Mouse (Mus musculus) layer of hippocampus, adult 2 months (tissue): ENCODE measurements at regions not wholly inside any gene's neighbourhood (a gene's known extent, or its start where the extent isn't known, plus 50 kb on each side); places are given as distances from the start of the nearest gene placed in this dataset.
"Not testable (repeated sequence)": the region's sequence is repeated elsewhere in the genome, so short reads cannot be mapped to it uniquely, and the experiment has no call there.

Source experiments
- DNase-seq, 2 experiments: peaks; one replicate each; pipeline ENCODE4 v3.0.0; 2022; ENCODE audit warnings: low spot score in 2 of 2
- H3K27ac ChIP-seq: fragments of 200-600 bp; 2 replicates; pipeline ENCODE4 v1.8.1; 2022
- H3K4me3 ChIP-seq: fragments of 200-600 bp; 2 replicates; pipeline ENCODE4 v1.8.1; 2022; ENCODE audit warnings: mild to moderate bottlenecking
- CTCF ChIP-seq: fragments of 200-600 bp; conservative IDR thresholded peaks from 2 replicates; pipeline ENCODE4 v1.8.1; 2022; ENCODE audit warnings: antibody characterized with exemption, mild to moderate bottlenecking, moderate library complexity

DNA sequence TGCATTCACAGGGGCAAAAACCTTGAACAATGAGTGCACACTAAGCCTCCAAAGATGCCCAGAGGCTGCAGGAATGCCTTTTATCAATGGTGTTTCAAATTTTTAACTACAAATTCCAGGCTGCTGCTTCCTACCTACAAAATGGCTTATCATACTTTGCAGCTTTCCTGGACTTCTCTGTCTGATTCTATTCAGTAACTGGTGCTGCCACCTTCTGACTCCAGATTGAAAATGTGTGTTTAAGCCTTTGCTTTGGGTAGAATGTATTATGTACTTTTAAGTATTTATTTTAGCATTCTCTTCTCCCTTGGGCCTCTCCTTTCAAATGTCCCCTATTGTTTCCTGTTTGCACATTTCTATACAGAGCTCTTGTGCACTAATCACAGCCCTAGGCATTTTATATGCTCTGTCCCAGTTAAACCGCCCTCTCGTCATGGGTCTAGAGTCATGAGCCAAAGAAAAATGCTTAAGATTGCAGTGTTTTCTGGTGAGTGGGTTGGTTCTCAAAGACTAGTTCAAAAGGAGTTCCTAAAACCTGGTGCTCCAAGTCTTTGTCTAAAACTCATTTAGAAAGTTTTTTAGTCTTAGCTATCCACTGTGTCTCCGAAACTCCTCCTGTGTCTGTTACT lies 472.3 kb upstream of the Dpp10 start:
- Histone ChIP-seq H3K4me3 (no peak overlapping the region), H3K27ac (no peak overlapping the region)
- TF ChIP-seq CTCF: peak; percentile 78
- DNase-seq: peak; percentile 4 to 36

DNA sequence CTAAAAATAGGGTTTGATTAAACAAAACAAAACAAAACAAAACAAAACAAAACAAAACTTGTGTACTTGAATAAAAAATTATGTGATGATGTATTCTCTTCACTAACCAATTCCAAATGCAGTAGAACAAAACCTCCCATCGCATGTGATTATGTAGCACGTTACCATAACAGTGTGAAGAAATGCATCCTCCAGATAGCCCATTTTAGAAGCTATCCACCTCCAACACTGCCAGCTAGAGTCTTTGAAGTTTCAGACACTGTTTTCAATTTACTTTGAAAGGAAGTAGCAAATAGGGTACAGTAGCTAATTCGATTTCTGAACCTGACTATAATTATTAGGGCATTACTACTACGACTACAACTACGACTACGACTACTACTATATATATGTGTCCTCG lies 465.1 kb upstream of the Dpp10 start:
- no peak for DNase-seq
- no peak overlapping the region for H3K4me3 ChIP-seq
- no peak overlapping the region for H3K27ac ChIP-seq
- no peak for TF ChIP-seq CTCF

DNA sequence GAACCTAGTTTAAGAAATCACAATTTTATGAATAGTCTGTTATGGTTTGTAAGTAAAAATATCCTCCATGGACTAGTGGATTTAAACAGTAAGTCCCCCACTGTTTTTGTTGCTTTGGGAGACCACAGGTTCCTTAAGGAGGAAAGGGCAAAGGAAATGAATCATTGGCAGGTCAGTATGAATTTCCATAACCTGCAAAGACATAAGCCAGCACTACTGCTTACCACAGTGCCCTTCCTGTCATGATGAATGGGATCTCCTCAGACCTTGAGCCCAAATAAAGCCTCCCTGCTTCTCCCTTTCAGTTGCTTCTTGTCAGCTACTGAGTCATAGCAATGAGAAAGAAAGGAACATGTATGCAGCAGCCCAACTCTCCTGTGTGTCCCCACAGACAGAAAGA lies 443.1 kb upstream of the Dpp10 start:
- no peak overlapping the region for H3K27ac ChIP-seq
- DNase-seq: no peak
- TF ChIP-seq CTCF: no peak
- no peak overlapping the region for H3K4me3 ChIP-seq

DNA sequence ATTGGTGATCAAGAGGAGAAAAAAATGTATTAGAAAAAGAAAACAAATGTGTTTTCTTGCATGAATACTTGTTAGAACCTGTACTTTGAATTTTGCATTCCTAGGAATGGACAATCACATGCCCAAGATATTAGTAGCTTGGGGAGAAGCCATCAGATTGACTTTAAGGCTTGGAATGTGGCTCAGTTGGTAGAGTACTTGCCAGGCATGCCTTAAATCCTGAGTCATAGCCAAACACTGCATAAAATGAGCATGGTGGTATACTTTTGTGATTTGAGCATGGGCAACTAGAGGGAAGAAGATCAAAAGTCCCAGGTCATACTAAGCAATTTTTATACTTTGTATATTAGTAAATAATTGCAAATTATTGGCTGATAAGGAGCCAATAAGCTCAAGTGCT lies 442.6 kb upstream of the Dpp10 start:
- H3K4me3 ChIP-seq: no peak overlapping the region
- no peak overlapping the region for H3K27ac ChIP-seq
- DNase-seq: no peak
- TF ChIP-seq CTCF: no peak

DNA sequence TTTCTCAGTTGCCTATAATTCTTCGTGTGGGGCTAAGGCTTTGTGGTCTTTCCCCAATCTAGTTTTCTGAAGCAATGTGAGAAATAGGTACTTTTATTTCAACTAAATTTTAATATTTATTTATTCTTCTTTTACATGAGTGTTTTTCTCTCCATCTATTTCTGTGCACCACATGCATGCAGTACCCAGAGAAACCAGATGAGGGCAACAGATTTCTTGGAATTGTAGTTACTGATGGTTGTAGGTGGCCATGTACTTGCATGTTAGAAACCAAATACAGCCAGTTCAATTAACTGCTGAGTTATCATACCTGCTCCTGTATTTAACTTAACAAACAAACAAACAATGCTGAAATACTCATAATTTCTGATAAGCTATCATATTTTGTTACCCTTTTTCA lies 404.8 kb upstream of the Dpp10 start:
- DNase-seq: peak in 1 of 2 experiments; percentile 19
- H3K27ac ChIP-seq: no peak overlapping the region
- TF ChIP-seq CTCF: peak; percentile 81
- H3K4me3 ChIP-seq: no peak overlapping the region

DNA sequence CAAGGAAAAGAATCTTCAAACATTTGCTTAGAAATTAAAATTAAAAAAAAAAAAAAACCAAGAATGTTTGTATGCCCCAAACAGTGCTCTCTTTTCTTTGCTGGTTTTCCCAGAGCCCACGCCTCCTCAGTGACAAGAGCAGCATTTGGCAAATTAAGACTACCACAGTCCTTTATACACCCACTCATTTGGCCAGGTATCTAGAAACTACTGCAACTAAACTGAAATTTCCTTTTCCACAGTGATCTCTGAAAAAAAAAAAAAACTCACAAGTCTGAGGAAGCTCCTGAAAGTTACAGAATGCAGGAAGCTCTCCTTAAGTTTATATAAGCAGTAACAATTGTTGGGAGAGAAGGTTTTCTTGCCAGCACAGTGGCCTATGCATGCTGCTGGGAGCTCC lies 394.2 kb upstream of the Dpp10 start:
- no peak for DNase-seq
- no peak overlapping the region for H3K4me3 ChIP-seq
- TF ChIP-seq CTCF: no peak
- H3K27ac ChIP-seq: no peak overlapping the region

DNA sequence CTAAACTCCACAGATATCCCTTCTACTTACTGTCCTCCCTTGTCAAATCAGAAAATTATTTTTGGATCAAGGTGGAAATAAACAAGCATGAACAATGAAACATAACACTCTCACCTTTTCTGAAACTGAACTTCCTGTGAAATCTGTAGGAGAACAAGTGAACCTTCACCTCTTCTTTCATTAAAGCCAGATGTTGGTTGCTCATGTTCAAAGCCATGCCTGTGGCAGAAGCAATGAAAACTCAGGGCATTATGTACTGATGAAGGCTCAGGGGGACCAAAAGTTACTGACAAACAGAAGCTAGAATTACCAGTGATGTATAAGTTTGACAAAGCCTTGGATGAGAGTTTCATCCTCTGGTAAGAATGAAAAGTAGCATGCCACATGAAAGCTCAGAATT lies 390.5 kb upstream of the Dpp10 start:
- H3K4me3 ChIP-seq: no peak overlapping the region
- TF ChIP-seq CTCF: no peak
- DNase-seq: no peak
- H3K27ac ChIP-seq: no peak overlapping the region

DNA sequence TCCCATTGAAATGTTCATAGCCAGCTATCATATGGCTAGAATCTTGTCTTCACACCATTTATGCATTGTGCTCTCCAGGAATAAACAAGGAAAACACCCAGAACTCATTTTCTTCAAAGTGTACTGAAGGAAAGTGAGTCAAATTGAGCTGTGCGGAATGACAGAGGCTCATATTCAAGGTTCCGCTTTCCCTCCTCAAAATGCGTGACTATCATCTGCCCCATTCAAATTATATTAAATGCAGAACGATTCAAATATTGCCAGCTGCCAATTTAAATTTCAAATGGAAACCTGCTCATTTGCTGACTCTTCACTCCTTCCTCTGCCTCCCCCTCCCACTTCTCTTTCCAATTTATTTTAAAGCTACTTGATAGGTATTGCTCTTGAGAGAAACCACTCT lies 384.2 kb upstream of the Dpp10 start:
- no peak for DNase-seq
- TF ChIP-seq CTCF: no peak
- no peak overlapping the region for H3K27ac ChIP-seq
- no peak overlapping the region for H3K4me3 ChIP-seq

DNA sequence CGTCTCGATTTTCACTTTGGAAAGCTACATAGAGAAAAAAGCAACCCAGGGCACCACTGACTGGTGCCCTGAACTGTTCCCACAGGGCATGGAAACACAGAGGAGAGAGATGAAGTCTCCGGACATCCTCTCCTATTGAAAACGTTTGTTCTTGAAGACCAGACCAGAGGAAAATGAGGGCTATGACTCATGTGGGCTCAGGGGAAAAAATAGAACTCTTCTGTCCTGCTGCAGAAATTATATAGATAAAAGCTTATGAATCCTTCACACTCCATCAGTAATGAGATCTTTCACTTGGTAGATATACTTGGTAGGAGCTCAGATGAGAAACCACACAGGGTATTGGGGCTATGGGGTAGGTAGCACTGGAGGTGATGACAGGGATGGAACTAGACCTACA lies 371.4 kb upstream of the Dpp10 start:
- no peak for TF ChIP-seq CTCF
- no peak for DNase-seq
- no peak overlapping the region for H3K4me3 ChIP-seq
- H3K27ac ChIP-seq: no peak overlapping the region

DNA sequence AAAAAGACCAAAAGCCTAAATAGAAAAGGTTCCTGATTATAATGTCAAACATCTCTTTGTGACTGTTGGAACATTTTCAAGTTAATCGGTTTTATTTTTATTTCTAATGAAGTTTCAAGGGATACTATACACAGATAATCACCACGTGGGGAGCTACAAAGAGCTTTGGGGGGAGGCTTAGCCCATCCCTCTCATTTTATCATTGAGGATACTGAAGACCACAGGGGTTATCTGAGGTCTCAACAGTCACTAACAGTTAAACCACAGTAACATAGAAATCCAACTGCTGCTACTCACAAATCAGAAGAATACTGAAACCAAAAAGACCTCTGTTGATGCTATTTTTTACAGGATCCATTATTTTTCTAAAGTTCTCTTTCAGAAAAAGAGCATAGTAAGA lies 364.9 kb upstream of the Dpp10 start:
- no peak for DNase-seq
- H3K27ac ChIP-seq: no peak overlapping the region
- TF ChIP-seq CTCF: no peak
- no peak overlapping the region for H3K4me3 ChIP-seq

DNA sequence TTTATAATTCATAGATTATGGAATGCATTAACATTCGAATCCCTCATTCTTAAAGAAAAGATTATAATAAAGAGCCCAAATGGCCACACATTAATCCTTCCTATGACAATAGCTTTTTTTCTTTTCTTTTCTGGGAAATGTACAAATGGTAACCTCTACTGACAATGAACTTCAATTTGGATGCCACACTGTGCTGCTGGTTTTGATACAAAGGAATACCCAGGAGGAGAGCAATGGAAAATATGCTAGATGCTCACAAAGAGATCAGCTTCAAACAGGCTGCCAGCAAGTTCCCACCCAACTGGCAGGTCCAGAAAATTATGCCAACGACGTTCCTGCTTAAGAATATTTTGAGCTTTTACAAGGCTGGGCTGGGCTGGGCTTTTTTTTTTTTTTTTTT lies 364.4 kb upstream of the Dpp10 start:
- H3K27ac ChIP-seq: no peak overlapping the region
- DNase-seq: no peak
- H3K4me3 ChIP-seq: no peak overlapping the region
- TF ChIP-seq CTCF: no peak

DNA sequence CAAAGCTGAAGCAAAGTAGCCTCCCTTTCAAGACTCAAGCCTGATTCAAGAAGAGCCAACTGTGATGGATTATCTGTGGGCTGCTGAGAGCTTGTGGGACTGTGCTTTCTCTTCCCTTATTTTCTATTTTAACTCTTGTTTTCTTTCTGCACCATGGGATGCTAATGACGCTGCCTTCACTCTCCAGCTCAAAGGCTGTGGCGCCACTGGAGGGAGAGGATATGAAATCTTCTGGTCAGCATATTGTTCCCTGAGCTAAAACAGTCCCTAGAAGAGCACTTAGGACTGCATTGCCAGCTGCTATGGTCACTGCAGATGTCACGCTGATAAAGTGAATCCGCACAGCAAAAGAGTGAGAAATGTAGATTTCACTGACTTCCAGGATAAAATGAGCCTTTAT lies 324.2 kb upstream of the Dpp10 start:
- no peak for DNase-seq
- Histone ChIP-seq H3K27ac (no peak overlapping the region), H3K4me3 (no peak overlapping the region)
- no peak for TF ChIP-seq CTCF

DNA sequence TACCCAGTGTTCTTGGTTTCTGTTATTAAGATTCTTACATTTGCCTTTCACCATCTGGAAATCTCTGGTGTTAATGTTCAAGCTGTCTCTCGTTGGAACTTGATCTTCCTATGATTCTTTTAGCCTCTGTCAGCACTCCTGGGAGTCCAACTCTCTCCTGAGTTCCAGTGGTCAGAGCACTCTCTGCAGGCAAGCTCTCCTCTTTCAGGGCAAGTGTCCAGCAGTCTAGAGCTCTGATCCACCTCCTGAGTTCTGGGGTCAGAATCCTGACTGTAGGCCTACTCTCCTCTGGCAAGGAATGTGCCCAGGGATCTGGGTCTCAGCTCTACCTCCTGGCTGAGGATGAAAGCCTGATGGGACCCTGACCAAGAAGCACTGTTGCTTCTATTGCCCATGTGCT lies 303.1 kb upstream of the Dpp10 start:
- H3K27ac ChIP-seq, H3K4me3 ChIP-seq, DNase-seq: not testable (repeated sequence)

DNA sequence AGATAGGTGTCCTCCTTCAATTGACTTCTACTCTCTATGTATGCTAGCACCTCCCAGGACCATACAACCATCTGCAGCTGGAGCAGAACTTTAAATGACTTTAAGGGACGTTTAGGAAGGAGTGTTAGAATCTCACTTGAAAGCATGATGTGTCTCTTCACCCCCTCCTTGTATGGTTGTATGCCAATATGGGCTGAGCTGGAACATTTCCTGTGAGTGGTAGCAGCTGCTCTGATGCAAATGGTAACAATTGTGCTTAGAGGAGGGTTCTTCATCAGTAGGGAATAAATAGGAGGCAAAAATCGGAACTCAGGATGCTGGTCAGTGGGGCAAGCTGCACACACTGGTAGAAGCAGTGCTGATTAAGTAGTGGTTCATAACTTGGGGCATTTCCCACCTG lies 294.1 kb upstream of the Dpp10 start:
- Histone ChIP-seq H3K4me3 (no peak overlapping the region), H3K27ac (no peak overlapping the region)
- no peak for DNase-seq
- TF ChIP-seq CTCF: no peak

DNA sequence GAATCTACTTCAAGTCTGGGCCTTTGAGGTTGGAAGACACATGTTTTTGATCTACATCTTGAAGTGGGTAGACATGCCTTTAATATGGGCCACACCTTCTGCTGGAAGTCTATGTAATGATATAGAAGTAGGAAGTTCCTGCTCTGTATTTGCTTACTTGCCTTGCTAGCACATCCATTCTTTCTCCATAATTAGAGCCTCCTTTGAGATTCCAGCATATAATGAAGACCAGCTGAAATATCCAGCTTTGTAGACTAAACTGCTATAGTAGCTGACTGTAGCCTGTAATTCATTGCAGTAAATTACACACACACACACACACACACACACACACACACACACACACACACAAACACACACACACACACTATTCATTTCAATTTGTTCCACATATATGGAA lies 293.3 kb upstream of the Dpp10 start:
- H3K4me3 ChIP-seq: no peak overlapping the region
- no peak for DNase-seq
- no peak overlapping the region for H3K27ac ChIP-seq
- no peak for TF ChIP-seq CTCF
